Comparison of ENCODE assay signal across 8 mouse cellular contexts in genomic region chrX:13845141-13845857, GRCm38 (mm10). TPM values are rescaled to one million over a fixed set of nuclear protein-coding genes. Genes with fewer than 3 reads are reported as not detected.
DNase-seq lines count a peak whose midpoint lies in the region; ATAC-seq and TF ChIP-seq lines count a peak whose summit lies in the region.

No protein-coding gene starts in this region.

- WGBS in forebrain, embryonic 14.5 days: 41% methylated on average over 22 of the region's 22 CpGs
- WGBS in hindbrain, embryonic 15.5 days: 33% methylated on average over 22 of the region's 22 CpGs
- 31% methylated on average over 22 of the region's 22 CpGs for WGBS in midbrain, embryonic 13.5 days

- H3K4me3 ChIP-seq in forebrain, embryonic 14.5 days (ENCODE audit: low read depth, low read length): peak overlapping the region; percentile 54
- peak overlapping the region; percentile 62 for H3K4me3 ChIP-seq in hindbrain, embryonic 15.5 days
- peak overlapping the region; percentile 60 for H3K4me3 ChIP-seq in midbrain, embryonic 13.5 days (replicated peaks)

- peaks cover 31% of the 10 kb centered on the region for H3K27me3 ChIP-seq in Patski
- H3K27me3 ChIP-seq in forebrain, embryonic 14.5 days (replicated peaks; ENCODE audit: control insufficient read depth, insufficient read depth, low read length): no peaks in the 10 kb centered on the region
- H3K27me3 ChIP-seq in hindbrain, embryonic 15.5 days: no peaks in the 10 kb centered on the region
- no peaks in the 10 kb centered on the region for H3K27me3 ChIP-seq in midbrain, embryonic 13.5 days

- peak overlapping the region; percentile 94 for H3K27ac ChIP-seq in forebrain, embryonic 14.5 days (ENCODE audit: low read depth, low read length)
- H3K27ac ChIP-seq in hindbrain, embryonic 15.5 days (replicated peaks): peak overlapping the region; percentile 94
- H3K27ac ChIP-seq in midbrain, embryonic 13.5 days: peak overlapping the region; percentile 95

- H3K36me3 ChIP-seq in forebrain, embryonic 14.5 days (ENCODE audit: control insufficient read depth, insufficient read depth, low read length): no peaks in the 10 kb centered on the region
- H3K36me3 ChIP-seq in hindbrain, embryonic 15.5 days: no peaks in the 10 kb centered on the region
- no peaks in the 10 kb centered on the region for H3K36me3 ChIP-seq in midbrain, embryonic 13.5 days

- in situ Hi-C loops in Patski (cut with MboI; ENCODE audit: low pct_unique_long_range_greater_than_20kb): loop anchor here (10.0 kb wide), 1 partner anchor 130 kb away; no protein-coding TSS in a partner anchor

- peak; percentile 0 for DNase-seq in gastrocnemius, adult 18-20 months (ENCODE audit: low spot score)
- no peak for DNase-seq in gastrocnemius, postnatal 25 days
- DNase-seq in Patski (ENCODE audit: low read depth, low spot score): no peak
- peak; percentile 42 for DNase-seq in forebrain, embryonic 14.5 days (ENCODE audit: low spot score)
- peak; percentile 8 to 21 for DNase-seq in left cerebral cortex, postnatal 36 days (ENCODE audit: low spot score in 2 of 2)
- DNase-seq in thymus, postnatal 25 days: peak; percentile 4

- ATAC-seq in Patski: peak; percentile 3
- ATAC-seq in forebrain, embryonic 14.5 days: no peak; the same call in 1 of the 2 replicates
- peak; percentile 2; the same call in 1 of the 2 replicates for ATAC-seq in hindbrain, embryonic 15.5 days (ENCODE audit: low FRiP score, low read depth)
- peak; percentile 0; the same call in 1 of the 2 replicates for ATAC-seq in midbrain, embryonic 13.5 days

- H3K4me1 ChIP-seq in forebrain, embryonic 14.5 days (ENCODE audit: control insufficient read depth, insufficient read depth, low read length): no peaks in the 10 kb centered on the region
- 0 out of 2 replicates have a peak, but pooled peaks cover 3% of the 10 kb centered on the region for H3K4me1 ChIP-seq in hindbrain, embryonic 15.5 days (replicated peaks)
- H3K4me1 ChIP-seq in midbrain, embryonic 13.5 days (replicated peaks): peaks cover 9% of the 10 kb centered on the region; the same call in 1 of the 2 replicates

- H3K4me2 ChIP-seq in forebrain, embryonic 14.5 days (ENCODE audit: low read length): peak overlapping the region; percentile 50
- H3K4me2 ChIP-seq in hindbrain, embryonic 15.5 days: peak overlapping the region; percentile 57
- H3K4me2 ChIP-seq in midbrain, embryonic 13.5 days (replicated peaks): peak overlapping the region; percentile 48

- intact Hi-C loops in left cerebral cortex, postnatal 36 days (cut with DNase I): loop anchor here (5.0 kb wide), 2 partner anchors 133 to 1002 kb away; no protein-coding TSS in a partner anchor

- CTCF ChIA-PET in Patski (lab: Charles Lee): interaction anchor here (1.1 kb wide), 1 partner anchor 135 kb away, joined by 3 read pairs; no protein-coding TSS in a partner anchor

- H3K9me3 ChIP-seq in forebrain, embryonic 14.5 days (replicated peaks; ENCODE audit: control insufficient read depth, low read length): no peaks in the 10 kb centered on the region
- no peaks in the 10 kb centered on the region for H3K9me3 ChIP-seq in hindbrain, embryonic 15.5 days
- H3K9me3 ChIP-seq in midbrain, embryonic 13.5 days: no peaks in the 10 kb centered on the region

- POLR2A ChIA-PET in Patski (lab: Charles Lee): no interaction called here

- no peak for TF ChIP-seq CTCF in Patski (IDR thresholded peaks at IDR 0.05)

- H3K9ac ChIP-seq in forebrain, embryonic 14.5 days (ENCODE audit: low read length): peak overlapping the region; percentile 83
- H3K9ac ChIP-seq in hindbrain, embryonic 15.5 days: peak overlapping the region; percentile 78
- peak overlapping the region; percentile 79 for H3K9ac ChIP-seq in midbrain, embryonic 13.5 days (replicated peaks)

RNA-seq across cellular contexts. Expression of gene Cask, which starts 5.9 kb away (rescaled TPM):
- 10 to 100 TPM in 1 of 2 experiments, 1 to 10 TPM in 1; 9.3 to 12.7 TPM for total RNA-seq in gastrocnemius, adult 18-20 months (2021)
- 10 to 100 TPM in 1 of 2 experiments, 1 to 10 TPM in 1; 9.0 to 15.0 TPM for total RNA-seq in gastrocnemius, postnatal 25 days (2021)
- polyA plus RNA-seq in Patski (2021): 70.1 TPM
- polyA plus RNA-seq in forebrain, embryonic 14.5 days (2014; fragmentation: Nextera tagmentation; extraction: Ambion mirVana): 32.6 and 37.7 TPM in 2 replicates
- polyA plus RNA-seq in hindbrain, embryonic 15.5 days (2015; fragmentation: Nextera tagmentation; extraction: Ambion mirVana): 63.7 and 64.5 TPM in 2 replicates
- 100 to 1,000 TPM; 113 to 135 TPM for total RNA-seq in left cerebral cortex, postnatal 36 days (2021)
- 45.7 and 49.1 TPM in 2 replicates for polyA plus RNA-seq in midbrain, embryonic 13.5 days (2015; fragmentation: Nextera tagmentation; extraction: Ambion mirVana)

Comparison
In these comparisons a context has a peak if more than half of its experiments do, and no peak if none do; other contexts are left out.
1. DNase-seq: peak in gastrocnemius, adult 18-20 months (single experiment), forebrain, embryonic 14.5 days (single experiment), left cerebral cortex, postnatal 36 days (2 of 2) and thymus, postnatal 25 days (single experiment); none in gastrocnemius, postnatal 25 days (single experiment) and Patski (single experiment).
2. Peak in every context shown above with its lines, with median percentiles within 50 percentile points of each other: H3K27ac ChIP-seq, H3K4me2 ChIP-seq, H3K4me3 ChIP-seq and H3K9ac ChIP-seq.